Mouse (Mus musculus) small intestine, adult 2 months (tissue): ENCODE results near the gene Osbpl2.

ENCODE experiments used
- CTCF ChIP-seq: fragments of 200-500 bp; IDR thresholded peaks from 2 replicates; pipeline ENCODE4 v1.5.1; 2012; ENCODE audit warnings: low read depth, mild to moderate bottlenecking, control low read depth, inconsistent platforms, low read length, moderate library complexity, mixed read lengths; ENCODE audit not compliant: insufficient replicate concordance, insufficient read length; ENCODE audit errors: extremely low read depth
- POLR2A ChIP-seq: fragments of 200-500 bp; IDR thresholded peaks from 2 replicates; pipeline ENCODE4 v1.6.1; 2012; ENCODE audit warnings: low read depth, mild to moderate bottlenecking, control low read depth, inconsistent platforms, low read length, moderate library complexity

DNA sequence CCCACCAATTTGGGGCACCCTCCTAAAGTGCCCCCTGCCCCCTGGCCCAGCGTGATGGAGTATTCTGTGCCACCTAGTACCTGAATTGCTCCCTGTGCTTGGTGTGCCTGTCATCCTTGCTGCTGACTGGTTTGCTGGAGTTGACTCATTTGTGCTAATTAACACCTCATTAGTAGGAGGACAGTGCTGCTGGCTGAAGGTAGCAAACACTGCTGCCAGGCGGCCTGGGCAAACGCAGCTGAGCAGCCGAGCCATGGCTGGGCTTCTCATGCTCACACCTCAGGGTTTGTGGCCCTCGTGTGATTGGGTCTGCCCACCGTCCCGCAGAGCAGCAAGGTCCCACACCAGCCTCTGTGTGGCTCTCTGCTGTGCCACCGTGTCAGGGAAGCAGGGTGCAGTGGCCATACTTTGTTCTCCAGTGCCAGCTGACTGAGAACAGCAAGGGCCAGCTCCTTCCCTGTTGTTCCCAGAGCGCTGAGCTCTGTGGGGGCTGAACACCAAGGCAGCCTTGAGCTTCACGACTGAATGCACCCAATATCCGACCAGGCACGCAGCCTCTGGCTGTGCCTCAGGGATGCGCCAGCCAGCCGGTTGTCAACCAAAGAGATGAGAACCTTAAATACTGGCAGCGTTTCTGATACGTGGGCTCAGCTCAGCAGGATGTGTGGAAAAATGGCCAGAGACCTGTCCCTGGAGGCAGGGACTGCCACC, 33.0 kb upstream of the Osbpl2 start:
- TF ChIP-seq CTCF (no peak), POLR2A (no peak)
